Mouse (Mus musculus): ENCODE measurements at regions not wholly inside any gene's neighbourhood (a gene's known extent, or its start where the extent isn't known, plus 50 kb on each side); places are given as distances from the start of the nearest gene placed in this dataset.

GRCm38 (mm10) chr17:15311822-15312221, 64.8 kb downstream of the Dll1 start:
- Histone ChIP-seq H3K9ac (no peak overlapping the region), H3K27ac (no peak overlapping the region), H3K36me3 (no peaks in the 10 kb centered on the region), H3K4me3 (replicated peaks) (no peak overlapping the region), H3K27me3 (no peaks in the 10 kb centered on the region), H3K4me1 (no peaks in the 10 kb centered on the region), H3K4me2 (no peak overlapping the region), H3K9me3 (replicated peaks) (no peaks in the 10 kb centered on the region)
- WGBS: 52% methylated on average over 4 of the region's 4 CpGs
- no peak for ATAC-seq (replicated peaks; ENCODE audit: low FRiP score)

GRCm38 (mm10) chr17:15310465-15310864, 66.2 kb downstream of the Dll1 start:
- Histone ChIP-seq H3K9me3 (replicated peaks) (no peaks in the 10 kb centered on the region), H3K4me1 (no peaks in the 10 kb centered on the region), H3K4me3 (replicated peaks) (no peak overlapping the region), H3K27ac (no peak overlapping the region), H3K27me3 (no peaks in the 10 kb centered on the region), H3K9ac (no peak overlapping the region), H3K36me3 (no peaks in the 10 kb centered on the region), H3K4me2 (no peak overlapping the region)
- WGBS: 75% methylated on average over 2 of the region's 2 CpGs
- ATAC-seq (replicated peaks; ENCODE audit: low FRiP score): no peak

- ATAC-seq (replicated peaks; ENCODE audit: low FRiP score): no peak
- Histone ChIP-seq H3K4me3 (replicated peaks) (no peak overlapping the region), H3K4me1 (0 out of 2 replicates have a peak, but pooled peaks cover 2% of the 10 kb centered on the region), H3K27me3 (no peaks in the 10 kb centered on the region), H3K27ac (no peak overlapping the region), H3K9me3 (replicated peaks) (no peaks in the 10 kb centered on the region), H3K4me2 (no peak overlapping the region), H3K36me3 (no peaks in the 10 kb centered on the region), H3K9ac (no peak overlapping the region)
- 45% methylated on average over 1 of the region's 1 CpGs for WGBS
These were observed 74.6 kb downstream of the Dll1 start for GRCm38 (mm10) chr17:15302110-15302509.

- ATAC-seq (replicated peaks; ENCODE audit: low FRiP score): no peak
These were observed 76.8 kb downstream of the Dll1 start for GRCm38 (mm10) chr17:15299743-15300371.

GRCm38 (mm10) chr17:15294165-15294585, 82.5 kb downstream of the Dll1 start:
- no peak for ATAC-seq (replicated peaks; ENCODE audit: low FRiP score)

More at GRCm38 (mm10) chr17:15299743-15300371, 76.8 kb downstream of the Dll1 start:
- H3K36me3 ChIP-seq: no peaks in the 10 kb centered on the region
- no peaks in the 10 kb centered on the region for H3K27me3 ChIP-seq
- no peak overlapping the region for H3K9ac ChIP-seq
- H3K27ac ChIP-seq: no peak overlapping the region
- WGBS: 68% methylated on average over 13 of the region's 13 CpGs
- H3K4me1 ChIP-seq: 0 out of 2 replicates have a peak, but pooled peaks cover 2% of the 10 kb centered on the region
- no peaks in the 10 kb centered on the region for H3K9me3 ChIP-seq (replicated peaks)
- no peak overlapping the region for H3K4me2 ChIP-seq
- no peak overlapping the region for H3K4me3 ChIP-seq (replicated peaks)

GRCm38 (mm10) chr17:15292490-15293070, 84.1 kb downstream of the Dll1 start:
- 0 out of 2 replicates have a peak, but pooled peaks have one; percentile 52 for ATAC-seq (replicated peaks; ENCODE audit: low FRiP score)
- Histone ChIP-seq H3K27ac (no peak overlapping the region), H3K36me3 (no peaks in the 10 kb centered on the region), H3K4me1 (0 out of 2 replicates have a peak, but pooled peaks cover 4% of the 10 kb centered on the region), H3K27me3 (no peaks in the 10 kb centered on the region), H3K9ac (no peak overlapping the region), H3K4me3 (replicated peaks) (no peak overlapping the region), H3K4me2 (no peak overlapping the region), H3K9me3 (replicated peaks) (no peaks in the 10 kb centered on the region)
- WGBS: 78% methylated on average over 11 of the region's 11 CpGs

More at GRCm38 (mm10) chr17:15294165-15294585, 82.5 kb downstream of the Dll1 start:
- Histone ChIP-seq H3K27me3 (no peaks in the 10 kb centered on the region), H3K36me3 (no peaks in the 10 kb centered on the region), H3K27ac (no peak overlapping the region), H3K4me3 (replicated peaks) (no peak overlapping the region), H3K4me1 (0 out of 2 replicates have a peak, but pooled peaks cover 4% of the 10 kb centered on the region), H3K9ac (no peak overlapping the region), H3K9me3 (replicated peaks) (no peaks in the 10 kb centered on the region), H3K4me2 (no peak overlapping the region)
- WGBS: 62% methylated on average over 5 of the region's 5 CpGs

GRCm38 (mm10) chr17:15291626-15292025, 85.0 kb downstream of the Dll1 start:
- Histone ChIP-seq H3K9ac (no peak overlapping the region), H3K4me1 (0 out of 2 replicates have a peak, but pooled peaks cover 4% of the 10 kb centered on the region), H3K4me3 (replicated peaks) (no peak overlapping the region), H3K36me3 (no peaks in the 10 kb centered on the region), H3K27me3 (no peaks in the 10 kb centered on the region), H3K4me2 (no peak overlapping the region), H3K27ac (no peak overlapping the region), H3K9me3 (replicated peaks) (no peaks in the 10 kb centered on the region)
- WGBS: 40% methylated on average over 4 of the region's 4 CpGs
- no peak for ATAC-seq (replicated peaks; ENCODE audit: low FRiP score)

- Histone ChIP-seq H3K27ac (no peak overlapping the region), H3K27me3 (no peaks in the 10 kb centered on the region), H3K36me3 (no peaks in the 10 kb centered on the region), H3K4me1 (peaks cover 10% of the 10 kb centered on the region), H3K9ac (no peak overlapping the region), H3K4me2 (no peak overlapping the region), H3K9me3 (replicated peaks) (no peaks in the 10 kb centered on the region), H3K4me3 (replicated peaks) (no peak overlapping the region)
- ATAC-seq (replicated peaks; ENCODE audit: low FRiP score): no peak
- 88% methylated on average over 1 of the region's 1 CpGs for WGBS
These were observed 86.3 kb downstream of the Dll1 start for GRCm38 (mm10) chr17:15290326-15290725.

- Histone ChIP-seq H3K27ac (no peak overlapping the region), H3K27me3 (no peaks in the 10 kb centered on the region), H3K4me1 (peaks cover 22% of the 10 kb centered on the region), H3K4me2 (no peak overlapping the region), H3K36me3 (no peaks in the 10 kb centered on the region), H3K9ac (no peak overlapping the region), H3K4me3 (replicated peaks) (no peak overlapping the region), H3K9me3 (replicated peaks) (no peaks in the 10 kb centered on the region)
- ATAC-seq (replicated peaks; ENCODE audit: low FRiP score): no peak
- WGBS: 73% methylated on average over 5 of the region's 5 CpGs
These were observed 87.6 kb downstream of the Dll1 start for GRCm38 (mm10) chr17:15289062-15289461.

- H3K27me3 ChIP-seq: no peaks in the 10 kb centered on the region
- H3K4me1 ChIP-seq: peaks cover 22% of the 10 kb centered on the region
- no peaks in the 10 kb centered on the region for H3K36me3 ChIP-seq
- H3K9me3 ChIP-seq (replicated peaks): no peaks in the 10 kb centered on the region
- H3K9ac ChIP-seq: no peak overlapping the region
- WGBS: 70% methylated on average over 8 of the region's 8 CpGs
- H3K4me3 ChIP-seq (replicated peaks): no peak overlapping the region
- H3K27ac ChIP-seq: no peak overlapping the region
- no peak for ATAC-seq (replicated peaks; ENCODE audit: low FRiP score)
- H3K4me2 ChIP-seq: no peak overlapping the region
These were observed 88.0 kb downstream of the Dll1 start for GRCm38 (mm10) chr17:15288640-15289039.

GRCm38 (mm10) chr17:15286596-15286995, 90.1 kb downstream of the Dll1 start:
- ATAC-seq (replicated peaks; ENCODE audit: low FRiP score): no peak
- Histone ChIP-seq H3K27me3 (no peaks in the 10 kb centered on the region), H3K4me1 (peaks cover 22% of the 10 kb centered on the region), H3K36me3 (no peaks in the 10 kb centered on the region), H3K4me3 (replicated peaks) (no peak overlapping the region), H3K27ac (no peak overlapping the region), H3K9ac (no peak overlapping the region), H3K4me2 (no peak overlapping the region), H3K9me3 (replicated peaks) (no peaks in the 10 kb centered on the region)
- 93% methylated on average over 2 of the region's 2 CpGs for WGBS

GRCm38 (mm10) chr17:15285399-15286043, 91.2 kb downstream of the Dll1 start:
- ATAC-seq (replicated peaks; ENCODE audit: low FRiP score): peak; percentile 93
- Histone ChIP-seq H3K9me3 (replicated peaks) (no peaks in the 10 kb centered on the region), H3K9ac (no peak overlapping the region), H3K27ac (peak overlapping the region; percentile 39; the same call in 1 of the 2 replicates), H3K27me3 (no peaks in the 10 kb centered on the region), H3K36me3 (no peaks in the 10 kb centered on the region), H3K4me1 (peaks cover 22% of the 10 kb centered on the region), H3K4me3 (replicated peaks) (no peak overlapping the region), H3K4me2 (no peak overlapping the region)
- 40% methylated on average over 7 of the region's 7 CpGs for WGBS

Data from kidney, embryonic 15.5 days (tissue).